Mouse (Mus musculus) heart, postnatal 14 days (tissue): ENCODE measurements around the gene Pear1. TPM values are rescaled to one million over a fixed set of nuclear protein-coding genes. Genes with fewer than 3 reads are reported as not detected.
"Not testable (repeated sequence)": the region's sequence is repeated elsewhere in the genome, so short reads cannot be mapped to it uniquely, and the experiment has no call there.

Experiments used
- DNase-seq, 2 experiments: peaks; one replicate each; pipeline ENCODE4 v3.0.0; 2021 to 2022
- intact Hi-C: fragments of 180-260 bp; cut with DNase I; formaldehyde crosslinking; loops from one replicate; pipeline ENCODE4 v1.15.1; 2025
- long read RNA-seq, 2 experiments: library from polyadenylated mRNA; stranded (forward); transcript quantifications; one replicate each; pipeline ENCODE4 v2.0.0; 2021
- total RNA-seq, 2 experiments: library from RNA; stranded (reverse); gene quantifications; 2 replicates each; pipeline ENCODE4 v1.2.3; 2021

Gene Pear1
- total RNA-seq, result 10 to 100 TPM; 25.5 to 32.4 TPM
- long read RNA-seq, experiment 1, full-length matches to known transcripts, result 3 of 17 reads
- long read RNA-seq, experiment 1, partial matches to known transcripts, result 6 of 17 reads
- long read RNA-seq, experiment 1, other reads (novel, unspliced or antisense), result 8 of 17 reads
- long read RNA-seq, experiment 2, full-length matches to known transcripts, result 4 of 28 reads
- long read RNA-seq, experiment 2, partial matches to known transcripts, result 9 of 28 reads
- long read RNA-seq, experiment 2, other reads (novel, unspliced or antisense), result 15 of 28 reads

DNA sequence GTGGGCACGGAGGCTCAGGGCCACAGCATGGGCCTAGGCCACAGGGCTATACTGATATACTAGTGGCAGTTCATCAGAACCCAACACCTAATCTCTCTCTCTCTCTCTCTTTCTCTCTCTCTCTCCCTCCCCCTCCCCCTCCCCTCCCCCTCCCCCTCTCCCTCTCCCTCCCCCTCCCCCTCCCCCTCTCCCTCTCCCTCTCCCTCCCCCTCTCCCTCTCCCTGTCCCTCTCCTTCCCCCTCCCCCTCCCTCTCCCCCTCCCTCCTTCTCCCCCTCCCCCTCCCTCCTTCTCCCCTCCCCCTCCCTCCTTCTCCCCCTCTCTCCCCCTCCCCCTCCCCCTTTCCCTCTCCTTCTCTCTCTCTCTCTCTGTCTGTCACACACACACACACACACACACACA is at the start of gene Pear1:
Gene Pear1, minus strand, starts transcription at position 101 of the 400 bp plus-strand sequence.
- DNase-seq, intact Hi-C loops: not testable (repeated sequence)

DNA sequence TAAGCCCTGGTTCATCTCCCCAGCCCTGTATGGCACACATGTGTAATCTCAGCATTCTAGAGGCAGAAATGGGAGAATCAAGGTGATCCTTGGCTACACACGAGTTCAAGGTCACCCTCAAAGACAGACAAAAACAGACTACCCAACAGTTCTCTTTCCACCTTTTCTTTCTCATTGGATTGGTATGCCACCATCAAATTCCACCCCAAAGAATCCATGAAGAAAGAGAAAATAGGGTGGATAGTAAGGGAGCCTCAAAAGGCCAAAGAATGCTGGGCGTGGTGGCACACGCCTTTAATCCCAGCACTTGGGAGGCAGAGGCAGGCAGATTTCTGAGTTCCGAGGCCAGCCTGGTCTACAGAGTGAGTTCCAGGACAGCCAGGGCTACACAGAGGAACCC is 40.0 kb upstream of the Pear1 start:
- DNase-seq, intact Hi-C loops: not testable (repeated sequence)

DNA sequence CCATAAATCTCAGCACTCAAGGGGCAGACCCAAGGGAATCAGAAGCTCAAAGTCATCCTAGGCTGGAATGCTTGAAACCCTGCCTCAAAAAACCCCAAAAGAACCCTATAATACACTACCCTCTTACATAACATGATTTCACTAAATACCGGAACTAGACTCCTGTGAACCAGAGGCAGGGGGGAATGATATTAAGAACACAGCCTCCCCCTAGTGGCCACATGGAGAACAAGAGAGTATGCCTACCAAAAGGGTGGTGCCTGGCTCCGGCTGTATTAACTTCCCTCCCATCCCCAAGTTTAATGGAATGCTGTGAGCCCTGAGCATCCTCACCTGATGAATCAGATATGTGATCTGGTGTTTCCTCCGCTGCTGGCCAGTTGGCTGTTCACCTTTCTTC is 35.7 kb upstream of the Pear1 start:
- intact Hi-C loops, result loop anchor here (2.0 to 5.0 kb wide), 2 partner anchors 65 to 88 kb away; partner anchors contain the start of gene Ntrk1
- DNase-seq, result peak; percentile 66 to 77

DNA sequence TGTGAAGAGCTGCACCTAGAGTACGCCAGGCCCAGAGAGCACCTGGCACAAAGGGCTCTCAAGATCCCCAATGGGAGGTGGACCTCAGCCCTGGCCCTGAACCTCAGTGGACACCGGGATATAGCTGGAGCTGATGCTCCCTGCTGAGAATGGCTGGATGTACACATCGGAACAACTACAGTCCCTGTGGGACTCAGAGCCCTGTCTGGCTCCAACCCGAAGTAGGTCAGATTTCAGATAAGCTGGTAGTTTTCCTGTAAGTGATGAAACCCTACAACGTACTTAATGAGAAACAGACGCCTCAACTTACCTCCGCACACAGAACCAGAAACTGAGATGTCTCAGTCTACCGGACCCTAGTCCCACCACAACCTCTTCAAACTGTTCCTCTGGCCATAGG is 33.6 kb upstream of the Pear1 start:
- no peak for DNase-seq
- intact Hi-C loops, result loop anchor here (5.0 kb wide), 1 partner anchor 85 kb away; no protein-coding TSS in a partner anchor

DNA sequence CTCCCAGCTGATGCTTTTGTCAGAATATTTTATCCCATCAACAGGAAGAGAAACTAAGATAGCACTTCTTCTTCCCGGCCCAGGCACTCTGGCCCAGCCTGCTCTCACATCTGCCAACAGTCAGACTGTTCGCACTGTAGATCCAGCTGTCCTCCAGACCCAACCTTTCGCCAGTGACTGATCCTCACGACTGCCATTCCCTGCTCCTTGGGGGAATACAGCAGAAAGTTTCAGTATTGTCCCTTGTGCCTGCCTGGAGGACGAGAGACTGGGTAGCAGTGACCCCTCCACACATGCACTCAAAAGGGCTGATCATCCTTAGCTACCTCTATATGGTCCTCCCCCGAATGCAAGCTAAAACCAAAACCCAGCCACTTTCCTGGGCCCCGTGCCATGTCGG is 31.8 kb upstream of the Pear1 start:
- peak; percentile 45 to 47 for DNase-seq
- intact Hi-C loops, result loop anchor here (5.0 kb wide), 1 partner anchor 84 kb away; no protein-coding TSS in a partner anchor

DNA sequence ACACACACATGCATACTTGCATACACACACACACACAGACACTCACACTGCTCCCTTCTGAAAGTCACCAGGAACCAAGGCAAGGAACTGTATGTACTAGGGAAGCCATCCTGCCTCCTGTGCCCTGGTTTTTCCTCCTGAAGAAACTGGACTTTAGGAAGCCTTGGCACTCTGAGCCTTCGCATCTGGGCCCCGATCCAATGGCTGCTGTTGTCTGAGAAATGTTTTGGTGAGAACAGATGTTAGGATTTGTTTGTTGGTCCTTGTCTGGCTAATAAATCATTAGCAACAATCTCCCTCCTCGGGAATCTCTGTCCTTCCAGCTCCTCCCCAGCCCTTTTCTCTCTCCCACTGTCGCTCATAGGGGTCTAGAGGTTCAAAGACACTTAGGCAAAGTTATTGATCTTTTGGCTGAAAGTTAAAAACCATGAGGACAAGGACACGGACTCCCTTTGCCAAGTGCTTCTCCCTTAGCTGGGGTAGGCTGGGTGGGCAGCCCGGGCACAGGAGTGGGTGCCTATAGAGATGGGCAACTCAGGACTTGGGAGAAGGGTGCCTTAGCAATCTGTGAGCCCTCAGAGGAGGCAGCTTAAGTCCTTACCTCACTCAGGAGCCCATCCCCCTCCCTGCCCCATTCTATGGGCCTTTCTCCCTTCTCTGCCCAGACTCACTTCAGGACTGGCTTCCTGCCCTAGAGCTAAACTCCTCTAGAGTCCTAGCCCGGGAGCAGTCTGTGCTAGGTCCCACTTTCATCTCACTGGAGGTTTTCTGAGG is 30.9 kb upstream of the Pear1 start:
- DNase-seq, result peak; percentile 38 to 42
- intact Hi-C loops, result loop anchor here (5.0 kb wide), 1 partner anchor 83 kb away; no protein-coding TSS in a partner anchor

DNA sequence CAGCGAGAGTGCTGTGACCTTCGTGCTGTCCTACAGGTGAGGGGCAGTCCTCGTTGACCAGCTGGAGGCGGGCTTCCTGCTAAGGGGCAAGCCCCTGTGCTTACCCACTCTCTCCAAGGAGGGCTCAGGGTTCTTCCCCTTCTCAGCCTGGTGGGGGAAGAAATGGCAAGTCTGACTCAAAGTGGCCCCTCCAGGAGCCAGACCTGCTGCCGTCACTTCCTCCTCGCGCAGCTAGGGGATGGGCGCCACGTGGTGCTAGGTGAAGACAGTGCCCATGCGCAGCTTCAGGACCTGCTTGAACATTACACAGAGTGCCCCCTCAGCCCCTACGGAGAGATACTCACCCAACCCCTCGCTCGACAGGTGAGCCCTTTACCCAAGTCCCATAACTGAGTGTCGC is 25.0 kb upstream of the Pear1 start:
- no peak for DNase-seq
- intact Hi-C loops, result no loop called here

DNA sequence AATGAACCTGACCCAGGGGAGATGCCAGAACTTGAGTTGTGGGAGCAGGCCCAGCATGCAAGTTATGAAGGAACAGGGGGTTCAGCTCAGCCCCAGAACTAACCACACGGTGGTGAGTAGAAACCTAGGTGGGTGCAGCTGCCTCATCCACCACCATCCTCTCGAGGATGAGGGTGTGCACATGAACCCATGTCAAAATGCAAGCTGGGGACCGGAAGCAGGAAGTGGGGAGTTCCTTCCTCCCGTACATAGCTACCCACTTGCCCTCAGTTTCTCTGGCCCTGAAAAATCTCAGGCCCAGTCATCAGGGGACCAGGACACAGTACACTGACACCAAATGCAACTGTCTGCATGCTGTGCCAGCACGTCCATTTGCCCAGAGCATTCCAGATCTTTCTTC is 23.6 kb upstream of the Pear1 start:
- no peak for DNase-seq
- intact Hi-C loops, result no loop called here

DNA sequence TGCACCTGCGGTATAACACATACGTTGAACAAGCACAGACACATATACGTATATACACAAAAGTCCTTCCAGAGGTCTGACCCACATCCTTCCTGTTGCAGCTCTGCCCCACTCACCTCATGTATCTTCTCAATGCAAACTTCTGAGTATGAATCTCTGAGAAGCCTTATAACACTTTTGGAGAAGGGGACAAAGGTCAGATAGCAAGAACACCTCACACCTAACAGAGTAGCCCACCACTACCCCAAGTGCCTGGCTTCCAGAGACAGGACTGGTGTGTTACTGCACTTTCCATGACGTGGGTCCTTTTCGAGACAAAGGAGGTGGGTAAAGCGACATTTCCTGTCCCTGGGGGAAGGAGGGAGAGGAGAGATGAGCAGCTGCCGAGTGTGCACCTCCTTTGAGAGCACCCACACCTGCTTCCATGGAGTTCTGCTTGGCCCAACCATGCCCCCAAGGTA is 22.6 kb upstream of the Pear1 start, which contains the start of gene Sh2d2a:
Gene Sh2d2a, plus strand, starts transcription at position 106 of the 461 bp plus-strand sequence.
- intact Hi-C loops, result no loop called here
- no peak for DNase-seq

DNA sequence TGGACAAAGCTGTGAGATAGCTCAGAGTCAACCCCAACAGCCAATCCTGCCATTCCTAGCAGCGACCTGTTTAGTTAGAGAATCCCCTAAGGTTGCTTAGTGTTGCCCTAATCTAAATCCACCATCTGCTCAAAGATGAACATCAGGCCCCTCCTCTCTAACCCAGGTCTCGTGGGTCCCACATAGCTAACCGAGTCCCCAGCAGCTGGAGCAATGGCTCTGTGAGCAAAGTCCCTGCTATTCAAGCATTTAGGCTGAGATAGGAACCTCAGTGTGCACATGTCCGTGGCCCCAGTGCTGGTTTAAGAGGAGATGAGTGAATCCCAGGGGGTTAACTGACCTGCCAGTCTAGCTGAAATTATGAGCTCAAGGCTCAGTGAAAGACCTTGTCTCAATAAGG is 22.1 kb upstream of the Pear1 start:
- no peak for DNase-seq
- intact Hi-C loops, result no loop called here

DNA sequence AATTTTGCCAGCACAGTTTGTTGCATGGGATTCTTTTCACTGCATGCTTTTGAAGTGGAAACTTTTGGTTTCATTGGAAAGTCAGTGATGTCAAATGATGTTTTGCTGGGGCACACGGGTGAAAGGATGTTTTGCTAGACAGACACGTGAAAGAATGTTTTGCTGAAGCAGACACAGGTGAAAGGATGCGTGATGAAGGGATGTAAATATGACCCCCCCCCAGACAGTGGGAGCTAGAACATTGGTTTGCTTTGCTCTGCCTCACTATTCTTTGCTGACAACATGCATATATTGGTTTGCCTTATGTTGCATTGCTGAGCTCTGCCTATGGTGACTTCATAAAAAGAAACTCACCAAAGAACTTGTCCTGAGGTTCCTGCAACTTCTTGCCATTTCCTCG is 20.9 kb upstream of the Pear1 start:
- DNase-seq, result no peak
- intact Hi-C loops, result no loop called here

DNA sequence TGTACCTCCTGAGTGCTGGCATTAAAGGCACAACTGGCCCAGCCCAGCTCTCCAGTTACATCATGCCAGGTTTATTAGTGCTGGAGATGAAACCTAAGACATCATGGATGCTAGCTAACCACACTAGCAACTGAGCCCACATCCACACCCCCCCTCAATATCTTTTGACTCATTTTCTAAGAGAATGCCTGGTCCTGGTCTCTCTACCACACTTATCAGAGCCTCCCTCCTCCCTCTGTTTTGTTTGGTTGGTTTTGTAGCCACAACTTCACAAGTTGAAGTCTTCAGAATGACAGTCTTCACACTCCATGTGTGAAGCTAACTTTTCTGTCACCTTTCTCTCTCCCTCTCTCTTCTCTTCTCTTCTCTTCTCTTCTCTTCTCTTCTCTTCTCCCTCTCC is 16.8 kb upstream of the Pear1 start:
- intact Hi-C loops, result no loop called here
- DNase-seq, result no peak

DNA sequence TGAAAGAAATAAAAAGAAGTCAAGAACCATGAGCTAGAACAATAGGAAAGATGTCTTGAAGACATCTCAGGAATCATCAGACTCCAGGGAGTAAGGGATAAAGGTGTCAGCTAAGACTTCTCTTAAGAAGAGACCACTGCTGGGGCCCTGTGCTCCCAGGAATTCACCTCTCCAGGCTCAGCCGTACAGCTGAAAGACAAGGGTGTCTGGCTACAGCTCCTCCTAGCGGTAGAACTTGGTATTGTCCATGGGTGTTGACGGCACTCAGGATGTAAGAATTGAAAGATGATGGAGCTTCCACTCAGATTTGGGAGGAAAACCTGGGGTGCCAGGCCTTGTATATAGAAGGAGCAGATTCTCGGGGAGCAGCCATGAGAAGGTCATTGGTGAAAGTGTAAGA is 14.5 kb upstream of the Pear1 start:
- intact Hi-C loops, result loop anchor here (5.0 kb wide), 2 partner anchors 41 to 66 kb away; partner anchors contain the start of genes Insrr and Ntrk1
- DNase-seq, result peak; percentile 77 to 90

DNA sequence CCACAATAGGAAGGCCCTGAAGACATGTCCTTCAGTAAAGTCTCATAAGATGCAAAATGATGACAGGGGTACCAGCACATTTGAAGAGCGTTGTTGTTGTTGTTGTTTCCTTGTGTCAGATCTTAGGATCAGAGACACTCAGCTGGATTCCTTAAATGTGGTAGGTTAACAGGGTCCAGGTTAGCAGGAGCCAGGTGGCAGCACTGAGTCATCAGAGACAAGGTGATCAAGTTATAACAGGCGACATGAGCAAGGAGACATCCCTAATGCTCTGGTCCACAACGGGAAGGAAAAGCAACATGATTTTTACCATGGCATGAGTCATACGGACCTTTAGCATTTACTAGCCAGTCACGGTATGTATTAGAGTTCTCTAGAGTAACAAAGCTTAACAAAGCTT is 9.4 kb upstream of the Pear1 start:
- DNase-seq, result no peak
- intact Hi-C loops, result no loop called here

DNA sequence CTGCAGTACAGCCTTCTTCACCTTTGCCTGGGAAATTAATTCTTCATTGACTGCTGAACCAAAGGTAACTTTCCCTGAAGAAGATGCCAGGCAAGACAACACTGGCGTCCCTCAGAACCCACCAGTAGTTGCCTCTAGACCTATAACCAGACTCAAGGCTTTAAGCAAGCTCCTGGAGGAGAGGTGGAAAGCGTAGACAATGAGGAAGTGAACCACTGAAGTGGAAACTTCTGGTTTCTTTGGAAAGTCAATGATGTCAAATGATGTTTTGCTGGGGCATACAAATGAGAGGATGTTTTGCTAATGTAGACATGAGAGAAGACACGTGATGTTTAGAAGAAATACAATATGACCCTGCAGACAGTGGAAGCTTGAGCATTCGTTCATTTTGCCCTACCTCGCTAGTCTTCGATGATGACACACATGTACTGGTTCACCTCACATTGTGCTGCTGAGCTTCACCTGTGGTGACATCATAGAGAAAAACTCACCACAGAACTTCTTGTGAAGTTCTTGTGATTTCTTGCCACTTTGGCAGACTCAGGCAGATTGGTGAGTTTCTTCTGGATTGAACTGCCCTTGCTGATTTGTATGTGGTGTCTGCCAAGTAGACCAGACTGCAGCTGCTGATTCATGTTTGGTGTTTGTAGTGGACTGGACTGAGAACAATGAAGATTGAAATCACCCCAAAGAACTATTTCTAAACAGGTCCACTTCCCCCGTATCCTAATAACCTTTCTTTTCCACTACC is 8.2 kb upstream of the Pear1 start:
- intact Hi-C loops, result no loop called here
- DNase-seq, result no peak

DNA sequence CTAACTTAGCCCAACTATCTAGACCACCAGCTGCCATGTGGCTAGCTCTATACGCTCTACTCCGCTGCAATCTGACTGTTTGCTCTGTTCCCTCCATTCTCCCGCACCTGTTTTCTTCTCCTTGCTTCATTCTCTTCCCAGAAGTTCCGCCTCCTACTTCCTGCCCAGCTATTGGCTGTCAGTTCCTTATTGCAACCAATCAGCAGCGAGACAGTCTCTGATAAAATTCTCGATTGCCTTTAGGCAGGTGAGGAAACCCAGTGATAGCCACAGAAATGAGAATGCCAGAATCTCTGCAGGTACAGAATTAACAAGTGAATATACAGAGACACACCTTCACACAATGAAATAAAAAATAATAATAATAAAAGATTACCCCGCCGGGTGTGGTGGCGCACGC is 4.9 kb upstream of the Pear1 start:
- DNase-seq, result no peak

DNA sequence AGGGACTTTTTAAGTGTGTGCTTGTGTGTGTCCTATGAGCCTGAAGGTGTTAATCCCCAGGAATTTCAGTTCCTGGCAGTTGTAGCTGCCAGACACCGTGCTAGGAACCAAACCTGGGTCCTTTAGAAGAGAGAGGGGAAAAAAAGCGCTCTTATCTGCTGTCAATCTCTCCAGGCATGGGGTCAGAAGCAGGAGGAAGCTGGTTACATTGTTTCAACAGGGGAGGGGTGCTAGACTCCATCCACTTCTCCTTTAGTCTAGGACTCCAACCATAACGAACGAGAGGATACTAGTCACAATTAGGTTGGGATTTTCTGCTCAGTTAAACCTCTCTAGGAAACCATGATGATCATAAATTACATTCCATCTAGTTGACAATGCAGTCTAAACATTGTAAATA is 4.3 kb upstream of the Pear1 start:
- DNase-seq, result no peak
- intact Hi-C loops, result no loop called here

More for the DNA sequence above, 4.9 kb upstream of the Pear1 start:
- intact Hi-C loops, result no loop called here

DNA sequence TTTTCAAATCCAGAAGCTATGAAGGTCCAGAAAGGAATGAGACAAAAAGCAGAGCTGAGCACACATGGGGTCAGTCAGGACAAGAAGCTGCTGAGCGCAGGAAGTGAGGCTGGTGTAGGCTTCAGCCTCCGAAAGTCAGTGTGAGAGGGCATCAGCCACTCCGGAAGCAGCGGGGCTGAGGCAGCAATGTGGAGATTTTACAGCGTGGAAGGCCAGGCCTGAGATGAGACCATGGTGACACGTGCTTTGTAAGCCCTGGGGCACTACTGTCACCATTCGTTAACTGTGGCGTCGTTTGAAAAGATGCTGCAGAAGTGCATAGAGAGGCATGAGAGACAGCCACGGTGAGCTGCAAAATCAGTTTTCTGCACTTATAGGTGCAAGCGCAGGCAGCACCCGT is 5.9 kb downstream of the Pear1 start:
- intact Hi-C loops, result loop anchor here (5.0 kb wide), 1 partner anchor 61 kb away; no protein-coding TSS in a partner anchor
- no peak for DNase-seq

DNA sequence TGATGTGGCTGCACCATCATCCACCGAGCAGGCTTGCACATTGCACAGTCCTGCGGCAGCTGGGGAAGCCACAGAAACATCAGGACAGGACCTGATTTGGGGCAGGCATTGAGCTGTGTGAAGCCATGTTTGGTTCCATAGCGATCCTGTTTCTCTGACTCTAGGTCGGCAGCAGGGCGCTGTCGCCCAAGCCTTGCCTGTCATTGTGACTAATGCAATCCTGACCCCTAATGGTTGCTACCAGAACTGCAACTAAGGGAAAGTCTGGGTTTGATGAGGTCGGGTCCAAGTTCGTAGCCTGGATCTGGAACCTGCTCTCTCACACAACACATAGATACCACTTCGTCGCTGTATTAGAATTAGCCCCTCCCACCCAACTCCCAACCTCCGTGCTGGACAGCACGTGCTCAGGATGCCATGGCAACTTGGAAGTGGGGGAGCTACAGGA is 7.4 kb downstream of the Pear1 start:
- intact Hi-C loops, result loop anchor here (1.0 to 5.0 kb wide), 3 partner anchors 21 to 59 kb away; partner anchors contain the start of gene Ntrk1
- DNase-seq, result peak; percentile 72 to 88

DNA sequence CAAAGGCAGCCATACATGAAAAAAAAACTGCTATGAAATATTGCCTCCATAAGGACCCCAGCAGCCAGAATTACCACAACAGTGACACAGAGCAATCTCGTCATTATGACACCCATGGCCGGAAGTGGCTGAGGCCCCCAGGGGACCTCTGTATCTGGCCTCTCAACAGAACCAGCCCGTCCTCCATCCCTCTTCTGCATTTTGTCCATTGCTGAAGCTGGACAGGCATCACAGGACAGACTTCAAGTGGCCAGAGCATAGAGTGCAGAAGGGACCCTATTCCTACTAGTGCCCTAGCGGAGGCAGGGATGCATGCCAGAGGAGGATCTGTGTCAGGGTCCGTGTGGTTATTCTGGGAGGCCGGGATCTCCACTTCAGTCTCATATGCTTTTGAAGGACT is 7.9 kb downstream of the Pear1 start:
- DNase-seq, result no peak
- intact Hi-C loops, result loop anchor here (1.0 to 5.0 kb wide), 3 partner anchors 21 to 59 kb away; partner anchors contain the start of gene Ntrk1
